Mouse (Mus musculus) urinary bladder, postnatal 10 days (tissue): ENCODE measurements around the gene Eif3a.

ENCODE experiments used
- DNase-seq: peaks from one replicate; pipeline ENCODE4 v3.0.0; 2022; ENCODE audit warnings: low spot score

The Eif3a gene

DNA sequence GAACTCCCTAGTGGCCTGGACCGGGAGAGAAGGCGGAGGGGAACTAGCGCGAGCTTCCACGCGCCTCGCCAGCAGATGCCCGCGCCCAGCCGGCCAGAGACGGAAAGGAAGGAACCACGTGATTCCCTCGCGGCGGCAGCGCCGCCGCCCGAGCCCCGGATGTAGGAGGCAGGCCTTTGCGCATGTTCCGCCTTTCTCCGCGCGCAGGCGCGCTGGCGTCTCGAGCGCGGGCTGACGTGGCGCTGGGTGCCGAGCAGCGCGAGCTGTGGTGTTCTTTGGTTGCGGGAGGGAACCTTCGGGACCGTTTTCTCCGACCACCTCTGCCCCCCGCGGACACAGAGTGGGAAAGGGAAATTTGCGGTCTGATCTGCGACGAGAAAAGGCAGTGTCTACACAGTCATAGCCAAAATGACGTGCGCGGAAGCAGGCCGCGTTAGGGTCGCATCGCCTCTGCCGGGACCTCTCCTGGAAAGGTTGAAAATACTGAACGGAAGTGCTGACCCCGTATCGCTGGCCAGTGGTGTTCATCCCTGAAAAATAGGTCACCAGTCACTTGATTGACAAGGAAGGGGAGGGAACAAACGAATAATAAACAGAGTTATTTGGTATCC, at the start of gene Eif3a:
TSS of gene Eif3a (minus strand) at position 108 of the 611 bp plus-strand sequence.
- peak; percentile 85 for DNase-seq

DNA sequence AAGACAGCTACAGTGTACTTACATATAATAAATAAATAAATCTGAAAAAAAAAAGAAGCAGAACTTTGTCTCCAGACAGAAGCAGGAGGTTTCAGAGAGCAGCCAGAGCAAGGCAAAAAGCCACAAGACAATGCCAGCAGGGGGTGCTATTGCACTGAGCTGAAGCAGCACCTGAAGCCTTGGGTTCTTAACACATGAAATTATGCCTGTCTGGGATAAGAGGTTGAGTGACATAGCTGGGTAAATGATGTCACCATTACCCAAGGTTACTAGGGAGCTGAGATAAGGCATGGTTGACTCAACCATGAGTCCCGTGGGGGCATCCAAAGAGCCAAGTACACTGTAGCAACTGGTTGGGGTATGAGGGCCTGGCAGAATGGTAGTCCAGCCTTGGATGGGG, 47.3 kb upstream of the Eif3a start:
- peak; percentile 19 for DNase-seq

DNA sequence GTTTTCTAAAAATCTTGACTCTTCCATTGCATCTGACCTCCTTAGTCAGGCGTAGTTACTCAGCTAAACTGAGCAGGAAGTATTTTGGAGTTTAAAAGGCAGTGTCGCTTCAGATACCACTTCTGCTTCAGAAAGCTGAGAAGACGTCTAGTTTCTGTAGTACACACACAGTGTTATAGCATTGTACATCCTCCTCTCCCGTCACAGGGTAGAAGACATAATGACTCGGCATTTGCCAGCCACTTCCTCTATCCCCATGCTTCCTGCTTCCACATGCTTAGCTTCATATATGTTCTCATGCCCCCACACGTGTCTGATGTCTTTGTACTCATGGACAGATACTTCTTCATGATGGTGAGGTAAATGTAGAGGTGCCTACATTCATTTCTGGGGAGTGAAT, 28.2 kb upstream of the Eif3a start:
- no peak for DNase-seq

DNA sequence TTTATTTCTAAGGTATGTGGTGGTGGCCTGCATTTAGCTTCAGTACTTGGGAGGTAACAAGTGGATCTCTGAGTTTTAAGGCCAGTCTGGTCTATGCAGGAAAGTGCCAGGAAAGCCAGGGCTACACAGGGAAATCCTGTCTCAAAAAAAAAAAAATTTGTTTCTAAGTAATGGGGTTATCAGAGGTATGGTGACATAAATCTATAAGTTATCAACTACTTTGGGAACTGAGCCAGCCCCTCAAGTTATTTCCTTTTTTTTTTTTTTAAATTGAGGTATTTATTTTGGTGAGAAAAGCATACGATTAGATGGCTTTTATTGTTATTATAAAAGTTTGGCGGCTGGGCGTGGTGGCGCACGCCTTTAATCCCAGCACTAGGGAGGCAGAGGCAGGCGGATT, 22.7 kb upstream of the Eif3a start:
- DNase-seq: no peak

DNA sequence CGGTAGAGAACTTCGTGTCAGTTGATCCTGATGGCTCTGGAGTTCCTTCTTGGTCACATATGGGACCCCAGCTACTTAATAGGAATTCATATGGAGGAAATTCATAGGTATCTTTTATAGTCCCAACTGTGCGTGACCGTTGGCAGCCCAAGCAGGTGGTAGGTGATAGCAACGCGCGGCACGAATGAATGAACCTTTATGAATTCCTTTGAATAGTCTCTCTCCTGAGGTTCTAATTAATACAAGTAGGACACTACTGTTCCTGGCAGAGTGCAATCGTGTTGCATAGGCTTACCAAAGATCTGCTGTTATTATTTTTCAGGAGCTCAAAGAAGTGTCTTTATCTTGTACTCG, 21.6 kb upstream of the Eif3a start:
- no peak for DNase-seq

DNA sequence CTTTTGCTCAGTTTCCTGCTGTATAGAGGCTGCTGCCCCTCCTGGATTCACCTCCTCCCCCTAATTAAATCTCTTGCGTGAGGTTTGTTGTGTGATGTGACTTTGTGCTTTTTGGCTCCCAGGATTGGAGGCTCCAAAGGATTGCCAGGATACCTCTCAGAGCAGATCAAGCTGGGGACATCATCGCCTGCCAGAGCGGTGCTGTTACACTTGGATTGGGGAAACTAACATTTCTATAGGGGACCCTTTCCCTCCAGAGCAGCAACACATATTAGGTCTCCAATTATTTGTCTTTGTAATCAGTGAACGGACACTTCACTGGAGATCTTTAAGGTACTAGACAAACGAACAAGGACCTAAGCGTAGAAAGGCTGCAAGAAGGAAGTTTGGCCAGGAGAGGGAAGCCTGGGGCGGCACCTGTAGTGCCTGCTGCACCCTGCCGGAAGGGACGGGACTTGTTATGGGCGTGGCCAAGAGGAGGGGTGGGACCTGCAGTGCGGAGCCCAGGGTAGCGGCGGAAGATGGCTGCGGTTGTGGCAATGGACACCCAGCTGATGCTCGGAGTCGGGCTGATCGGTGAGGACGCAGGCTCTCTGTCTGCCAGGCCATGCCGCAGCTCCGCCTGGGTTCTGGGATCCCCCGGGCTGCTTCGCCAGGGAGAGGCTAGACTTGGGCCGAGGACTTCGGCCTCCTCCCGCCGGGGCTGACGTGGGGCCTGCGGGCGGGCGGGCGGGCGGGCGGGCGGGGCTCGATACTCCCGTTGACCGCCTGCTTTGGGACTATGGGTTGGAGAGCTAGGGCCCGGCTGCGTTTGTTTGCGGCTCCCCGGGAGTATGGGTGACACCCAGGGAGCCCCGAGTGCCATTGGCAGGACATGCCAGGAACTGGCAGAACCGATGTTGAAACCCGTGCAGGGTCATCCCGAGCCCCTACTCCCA, 20.9 kb upstream of the Eif3a start, which contains the start of gene Fam45a:
TSS of gene Fam45a (plus strand) at position 488 of the 938 bp plus-strand sequence.
- DNase-seq: peak; percentile 57

DNA sequence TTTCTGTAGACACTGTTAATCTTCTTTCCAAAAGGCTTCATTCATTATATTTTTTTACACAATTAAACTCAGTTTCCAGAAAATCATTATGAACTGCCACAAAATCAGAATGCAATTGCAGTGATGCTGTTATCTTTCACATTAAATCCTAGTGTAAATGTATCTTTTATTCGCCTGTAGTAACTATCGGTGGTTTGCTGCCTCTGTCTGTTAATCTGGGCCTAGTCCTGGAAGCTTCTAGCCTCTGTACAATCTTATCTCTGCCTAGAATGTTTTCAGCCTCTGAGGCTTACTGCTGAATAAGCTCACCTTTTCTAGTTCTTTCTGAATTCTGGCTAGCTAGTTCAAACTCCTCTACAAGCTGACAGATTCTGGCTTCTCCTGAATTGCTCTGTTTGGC, 19.5 kb upstream of the Eif3a start:
- no peak for DNase-seq

DNA sequence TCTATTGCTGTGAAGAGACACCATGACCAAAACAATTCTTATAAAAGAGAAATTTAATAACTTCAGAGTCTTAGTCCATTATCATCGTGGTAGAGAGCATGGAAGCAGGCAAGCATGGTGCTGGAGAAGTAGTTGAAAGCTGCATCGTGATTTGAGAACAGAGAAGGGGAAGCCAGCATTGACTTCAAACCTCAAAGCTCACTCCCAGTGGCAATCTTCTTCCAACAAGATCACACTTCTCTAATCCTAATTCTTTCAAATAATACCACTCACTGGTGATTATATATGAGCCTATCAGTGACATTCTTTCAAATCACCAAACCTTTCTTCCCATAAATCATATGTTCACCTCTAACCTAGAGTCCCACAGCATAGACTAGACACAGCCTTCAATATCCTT, 14.4 kb upstream of the Eif3a start:
- no peak for DNase-seq

DNA sequence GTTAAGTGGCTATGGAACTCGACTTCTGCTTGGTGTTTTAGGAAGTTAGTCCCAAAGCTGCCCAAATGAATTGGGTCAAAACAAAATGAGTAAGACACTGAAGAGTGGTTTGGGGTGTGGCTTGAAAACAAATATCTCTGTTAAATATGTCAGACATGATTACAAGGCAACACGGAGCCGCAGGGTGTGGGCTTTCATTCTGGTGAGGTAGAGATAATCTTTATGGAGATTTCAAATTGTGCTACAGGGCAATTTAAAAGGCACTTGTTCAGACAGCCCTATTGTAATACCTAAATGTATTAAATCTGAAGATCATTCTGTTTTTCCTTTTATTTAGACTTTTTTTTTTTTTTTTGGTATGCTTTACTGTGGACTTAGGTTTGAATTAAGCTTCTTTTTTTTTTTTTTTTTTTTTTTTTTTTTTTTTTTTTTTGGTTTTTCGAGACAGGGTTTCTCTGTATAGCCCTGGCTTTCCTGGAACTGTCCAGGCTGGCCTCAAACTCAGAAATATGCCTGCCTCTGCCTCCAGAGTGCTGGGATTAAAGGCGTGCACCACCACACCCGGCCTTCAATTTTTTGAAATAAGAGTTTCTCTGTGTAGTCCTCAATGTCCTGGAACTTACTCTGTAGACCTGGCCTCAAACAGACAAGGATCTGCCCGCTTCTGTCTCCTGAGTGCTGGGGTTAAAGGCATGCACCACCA, 9.6 kb upstream of the Eif3a start:
- DNase-seq: no peak

DNA sequence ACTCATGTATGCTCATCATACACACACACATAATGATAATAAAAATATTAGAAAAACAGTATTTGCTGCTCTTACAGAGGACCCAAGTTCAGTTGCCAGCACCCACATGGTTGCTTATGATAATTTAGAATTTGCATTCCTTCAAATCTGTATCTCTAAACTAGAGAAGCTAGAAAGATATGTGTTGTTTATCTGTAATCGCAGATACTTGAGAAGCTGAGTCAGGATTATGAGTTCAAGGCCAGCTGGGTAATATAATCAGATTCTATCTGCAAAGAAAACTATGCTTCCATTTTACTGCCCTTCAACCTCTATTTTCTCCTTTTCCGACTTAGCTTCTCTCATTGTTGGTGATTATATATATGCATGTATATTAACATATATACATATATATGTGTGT, 7.0 kb upstream of the Eif3a start:
- no peak for DNase-seq

DNA sequence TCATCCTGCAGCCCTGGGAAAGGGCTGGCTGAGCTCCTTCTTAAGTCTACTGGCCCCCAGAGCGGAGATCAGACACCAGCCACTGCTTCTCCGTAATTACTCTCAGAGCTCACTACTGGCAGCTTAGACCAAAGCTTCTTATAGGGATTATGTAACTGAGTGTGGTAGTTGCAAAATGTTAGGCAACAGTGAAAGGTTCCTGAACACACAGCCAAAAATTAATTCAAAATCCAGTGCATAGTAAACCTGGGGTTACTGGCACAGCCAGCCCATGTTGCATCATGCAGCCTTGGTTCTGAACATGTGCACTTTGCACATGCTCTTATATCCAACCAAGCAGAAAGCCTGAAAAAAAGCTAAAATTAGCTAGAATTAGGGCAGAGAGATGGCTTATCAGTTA, 4.8 kb upstream of the Eif3a start:
- DNase-seq: no peak

DNA sequence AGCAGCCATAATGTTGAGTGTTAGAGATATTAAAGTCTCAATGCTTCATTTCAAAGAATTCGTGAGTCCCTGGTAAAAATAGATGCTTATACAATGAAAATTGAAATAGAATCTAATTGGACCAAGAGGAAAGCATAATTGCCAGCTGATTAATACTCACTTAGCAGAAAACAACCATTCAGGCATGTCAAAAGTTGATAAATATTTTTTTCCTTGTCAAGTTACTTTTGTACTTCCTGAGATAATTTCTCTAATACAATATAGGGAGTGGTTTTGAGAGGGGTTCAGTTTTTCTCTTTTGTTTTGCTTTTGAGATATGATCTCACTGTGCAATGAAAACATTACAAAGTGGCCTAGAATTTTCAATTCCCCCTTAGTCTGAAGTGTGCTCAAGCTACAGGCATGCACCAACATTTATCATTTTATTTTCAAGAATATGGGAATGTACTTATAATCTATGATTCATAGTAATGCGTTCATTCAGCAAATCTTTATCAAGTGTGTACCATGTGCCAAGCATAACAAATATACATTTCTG, 2.8 kb upstream of the Eif3a start:
- no peak for DNase-seq

DNA sequence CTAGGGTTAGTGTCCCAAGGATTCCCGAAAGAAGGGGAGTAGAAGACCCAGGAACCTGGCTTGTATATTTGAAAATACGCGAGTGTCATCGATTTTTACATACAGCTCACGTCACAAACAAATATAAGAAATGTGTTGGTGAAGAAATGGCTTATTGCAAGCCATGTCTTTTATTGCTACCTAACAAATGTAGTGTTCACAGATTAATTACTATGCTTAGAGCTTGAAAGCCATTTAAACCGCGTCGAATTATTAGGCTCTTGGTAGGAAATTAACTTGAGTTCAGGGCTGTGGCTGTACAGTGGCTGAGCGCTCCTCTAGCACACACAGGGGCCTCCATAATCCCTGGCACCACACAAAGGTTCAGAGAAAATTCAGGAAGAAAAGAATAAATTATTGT, 706 bp upstream of the Eif3a start:
- no peak for DNase-seq

DNA sequence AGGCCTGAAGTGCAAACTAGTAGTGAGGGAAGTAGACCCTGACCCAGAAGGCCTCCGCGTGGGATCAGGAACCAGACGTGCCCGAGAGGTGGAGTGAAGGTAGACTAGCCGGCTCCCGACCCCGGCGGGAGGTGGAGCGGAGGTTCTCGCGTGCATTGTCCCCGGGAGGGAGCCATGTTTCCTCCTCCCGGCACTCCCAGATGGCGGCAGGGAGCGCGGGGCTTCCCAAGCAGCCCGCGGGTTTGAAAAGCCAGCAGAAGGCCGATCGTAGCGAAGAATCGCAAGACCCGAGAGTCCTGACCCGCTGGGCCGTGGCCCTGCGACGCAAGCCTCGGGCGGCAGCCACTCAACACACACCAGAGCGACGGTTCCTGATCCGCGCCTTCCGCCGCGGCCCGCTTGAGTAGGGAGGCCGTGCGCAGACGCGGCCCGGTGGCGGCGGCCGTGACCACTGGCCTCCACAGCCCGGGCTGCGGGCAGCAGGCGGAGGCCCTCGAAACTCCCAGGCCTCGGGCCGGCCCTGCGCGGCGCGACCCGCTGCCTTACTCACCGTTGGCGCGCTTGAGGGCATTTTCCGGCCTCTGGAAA, 445 bp downstream of the Eif3a start:
- DNase-seq: peak; percentile 12

DNA sequence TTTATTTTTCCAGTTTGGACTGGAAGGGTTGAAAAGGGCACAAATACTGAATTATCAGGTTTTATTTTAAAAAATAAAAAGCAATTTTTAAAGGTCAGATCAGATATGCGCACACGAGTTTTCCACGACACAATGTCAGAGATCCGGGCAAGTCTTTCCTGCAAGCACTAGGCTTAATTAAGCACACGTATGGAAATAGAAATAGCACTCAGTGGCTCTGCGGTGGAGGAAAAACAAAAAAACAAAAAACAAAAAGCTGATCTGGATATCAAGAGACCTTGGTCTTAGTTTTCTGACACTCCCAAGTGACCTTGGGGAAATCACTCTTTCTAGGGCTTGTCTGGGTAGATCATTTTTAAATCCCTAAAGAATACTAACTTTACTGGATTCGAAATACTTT, 1.0 kb downstream of the Eif3a start:
- no peak for DNase-seq

DNA sequence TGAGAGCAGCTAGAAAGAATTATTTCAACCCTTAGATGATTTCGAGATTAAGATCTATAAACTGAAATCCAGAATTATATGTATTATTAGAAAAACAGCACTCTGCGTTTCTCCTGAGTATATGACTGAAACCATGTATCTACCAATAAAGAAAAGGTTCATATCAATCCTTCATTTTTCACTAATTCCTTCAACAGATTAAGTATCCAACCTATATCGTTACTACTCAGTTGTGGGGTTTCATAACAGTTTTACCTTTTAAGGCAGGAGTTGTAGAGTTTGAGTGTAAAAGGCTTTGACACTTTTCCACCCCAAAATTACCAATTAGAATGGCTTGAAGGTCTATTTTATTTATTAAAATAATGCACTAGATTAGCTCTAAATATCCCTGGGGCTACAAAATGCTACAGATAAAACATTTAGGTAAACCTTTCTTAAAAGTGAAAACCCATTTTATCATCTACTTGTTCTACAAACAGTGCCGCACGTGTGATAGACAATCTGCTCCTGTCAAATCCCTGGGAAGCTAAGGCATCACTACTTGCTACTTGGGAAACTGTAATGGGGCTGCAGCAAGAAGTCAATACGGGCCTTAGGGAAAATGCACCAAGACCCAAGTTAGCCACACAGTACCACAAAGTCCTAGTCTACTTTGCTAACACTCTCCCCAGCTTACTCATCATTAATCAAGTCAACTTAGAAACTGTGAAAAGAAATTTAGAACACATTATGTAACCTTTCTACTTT, 2.1 kb downstream of the Eif3a start:
- DNase-seq: no peak

DNA sequence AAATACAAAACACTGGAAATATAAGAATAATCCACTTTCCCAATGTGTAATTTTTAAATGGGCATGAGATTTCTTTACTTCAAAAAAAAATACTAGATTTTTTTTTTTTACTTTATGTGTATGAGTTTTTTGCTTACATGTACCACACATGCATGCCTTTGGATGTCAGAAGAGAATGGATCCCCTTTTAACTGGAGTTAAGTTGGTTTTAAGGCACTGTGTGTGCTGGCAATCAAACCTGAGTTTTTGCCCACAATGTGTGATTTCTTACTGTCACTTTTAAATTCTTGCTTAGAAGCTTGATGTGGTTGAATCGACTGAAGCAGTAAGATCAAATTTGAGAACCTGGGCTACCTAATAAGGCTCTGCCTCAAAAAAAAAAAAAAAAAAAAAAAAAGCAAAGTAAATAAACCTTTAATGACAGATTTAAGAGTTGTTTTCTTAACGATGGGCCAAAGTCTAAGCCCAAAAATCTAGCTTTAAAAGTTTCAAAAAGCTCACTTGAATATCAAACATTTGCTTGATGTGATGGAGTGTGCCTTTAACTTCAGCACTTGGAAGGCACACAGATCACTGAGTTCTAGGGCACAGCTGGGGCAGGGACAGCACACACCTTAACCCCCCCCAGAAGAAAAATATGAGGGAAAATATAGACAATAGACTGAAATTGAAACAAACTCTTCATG, 2.9 kb downstream of the Eif3a start:
- DNase-seq: no peak

DNA sequence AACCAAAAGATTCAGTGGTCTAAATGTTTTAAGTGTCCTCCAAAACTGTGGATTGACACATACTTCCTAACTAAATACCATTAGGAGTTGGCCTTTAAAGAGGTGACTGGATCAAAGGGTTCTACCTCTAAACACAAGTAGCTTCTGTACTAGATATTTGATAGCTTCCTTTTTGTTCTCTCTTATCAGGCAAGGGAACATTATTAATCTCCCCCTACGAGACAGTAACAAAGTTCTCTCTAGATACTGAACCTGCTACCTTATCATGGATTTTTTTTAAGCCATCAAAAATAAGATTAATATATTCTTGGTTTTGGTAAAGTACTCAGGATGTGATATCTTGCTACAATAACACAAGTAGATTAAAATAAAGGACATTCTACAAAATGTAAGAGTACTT, 5.7 kb downstream of the Eif3a start:
- no peak for DNase-seq

DNA sequence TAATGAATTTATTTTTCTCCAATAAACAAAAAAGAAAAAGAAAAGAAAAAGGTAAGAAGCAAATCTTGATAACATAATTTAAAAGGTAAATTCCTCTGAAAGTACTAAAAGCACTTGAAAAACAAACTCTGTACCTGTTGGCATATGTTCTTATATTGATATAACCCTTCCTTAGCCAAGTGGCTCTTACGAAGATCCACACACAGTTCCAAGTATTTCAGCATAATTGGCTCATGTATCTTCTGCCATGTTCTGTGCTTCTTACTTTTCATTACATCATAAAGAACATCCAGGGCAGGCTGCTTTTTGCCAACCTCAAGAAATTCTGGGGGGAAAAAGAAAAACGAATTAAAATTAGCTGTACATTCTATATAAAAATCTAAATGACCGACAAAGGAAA, 8.4 kb downstream of the Eif3a start:
- no peak for DNase-seq

DNA sequence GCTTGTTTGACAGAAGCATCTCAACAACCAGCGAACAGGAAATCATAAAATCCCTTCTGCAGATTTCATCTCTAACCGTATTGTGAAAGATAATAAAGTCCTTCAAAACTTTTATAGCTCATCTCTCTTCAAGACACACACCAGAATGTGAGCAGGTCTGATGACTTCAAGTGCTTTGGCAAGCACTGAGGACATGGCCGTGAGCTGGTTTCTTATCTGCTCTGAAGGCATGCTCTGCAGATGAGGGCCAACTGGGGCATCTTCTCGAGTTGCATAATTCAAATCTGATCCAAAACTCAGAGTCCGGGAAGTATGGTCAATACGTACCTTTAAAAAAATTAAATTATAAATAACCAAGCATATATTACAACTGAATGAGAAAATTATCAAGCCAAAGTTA, 17.1 kb downstream of the Eif3a start:
- DNase-seq: no peak
